Mouse (Mus musculus) stomach, embryonic 14.5 days (tissue): ENCODE measurements around the gene Zfp764. TPM values are rescaled to one million over a fixed set of nuclear protein-coding genes. Genes with fewer than 3 reads are reported as not detected.
"Not testable (repeated sequence)": the region's sequence is repeated elsewhere in the genome, so short reads cannot be mapped to it uniquely, and the experiment has no call there.

Experiments
- ATAC-seq: fragments of 200-750 bp; cut with Nextera tagmentation; 2 replicates; pipeline ENCODE4 v1.8.0; 2017; ENCODE audit warnings: low read depth, moderate TSS enrichment; ENCODE audit not compliant: insufficient number of reproducible peaks, insufficient read depth, low FRiP score
- H3K27ac ChIP-seq: fragments of 300-500 bp; sonication (generic); 2 replicates; pipeline ENCODE4 v1.5.1; 2014; ENCODE audit warnings: mild to moderate bottlenecking, low read length, moderate library complexity, mixed read lengths
- H3K27me3 ChIP-seq: fragments of 300-500 bp; sonication (generic); 2 replicates; pipeline ENCODE4 v1.6.1; 2014; ENCODE audit warnings: low read length, control low read depth, mixed read lengths; ENCODE audit not compliant: control insufficient read depth, insufficient read depth
- H3K36me3 ChIP-seq: fragments of 300-500 bp; sonication (generic); 2 replicates; pipeline ENCODE4 v1.6.1; 2014; ENCODE audit warnings: mild to moderate bottlenecking, control low read depth, low read length, moderate library complexity, mixed read lengths; ENCODE audit not compliant: control insufficient read depth, insufficient read depth
- H3K4me1 ChIP-seq: fragments of 300-500 bp; sonication (generic); 2 replicates; pipeline ENCODE4 v1.6.1; 2014; ENCODE audit warnings: low read length, control low read depth, mixed read lengths; ENCODE audit not compliant: control insufficient read depth, insufficient read depth
- H3K4me2 ChIP-seq: fragments of 300-500 bp; sonication (generic); replicated peaks from 2 replicates; pipeline ENCODE4 v1.6.1; 2014; ENCODE audit warnings: low read depth, low read length, control low read depth
- H3K4me3 ChIP-seq: fragments of 300-500 bp; sonication (generic); 2 replicates; pipeline ENCODE4 v1.5.1; 2014; ENCODE audit warnings: low read depth, low read length, control low read depth
- H3K9ac ChIP-seq: fragments of 300-500 bp; sonication (generic); replicated peaks from 2 replicates; pipeline ENCODE4 v1.6.1; 2014; ENCODE audit warnings: low read depth, mild to moderate bottlenecking, control low read depth, low read length, moderate library complexity, mixed read lengths
- H3K9me3 ChIP-seq: fragments of 300-500 bp; sonication (generic); 2 replicates; pipeline ENCODE4 v1.6.1; 2016; ENCODE audit warnings: low read depth, low read length, control low read depth; ENCODE audit not compliant: control insufficient read depth
- WGBS: fragments of 180-500 bp; shearing (Covaris S2); extraction: QIAGEN DNeasy Blood & Tissue Kit; methylation state at CpG from one replicate; pipeline ENCODE4 v1.1.7; 2014; 5-methylcytosine and 5-hydroxymethylcytosine counted together
- polyA plus RNA-seq: library from polyadenylated mRNA; unstranded; fragments of >200 nt; fragmentation: Nextera tagmentation; extraction: Ambion mirVana; gene quantifications from 2 replicates; pipeline ENCODE4 v1.2.1, GENCODE M21; 2014

Gene Zfp764
- polyA plus RNA-seq, 1 experiment from 2014 or later = 12.0 TPM

GRCm38 (mm10) chr7:127400355-127400754 is 6.3 kb downstream of the Zfp764 start:
- no peak overlapping the region for H3K4me2 ChIP-seq
- H3K36me3 ChIP-seq = no peaks in the 10 kb centered on the region
- no peak overlapping the region for H3K4me3 ChIP-seq
- no peaks in the 10 kb centered on the region for H3K4me1 ChIP-seq
- WGBS = 65% methylated on average over 3 of the region's 3 CpGs
- ATAC-seq = no peak
- no peak overlapping the region for H3K27ac ChIP-seq
- no peaks in the 10 kb centered on the region for H3K9me3 ChIP-seq
- no peak overlapping the region for H3K9ac ChIP-seq
- H3K27me3 ChIP-seq = no peaks in the 10 kb centered on the region

GRCm38 (mm10) chr7:127393944-127394333 is 12.7 kb downstream of the Zfp764 start:
- H3K27ac ChIP-seq = peak overlapping the region; percentile 59; the same call in 1 of the 2 replicates

GRCm38 (mm10) chr7:127393157-127393943 is 13.3 kb downstream of the Zfp764 start, which contains the start of gene E430018J23Rik:
TSS of gene E430018J23Rik (minus strand) at chr7:127393629.
- Histone ChIP-seq H3K4me3 (peak within 1 kb of the TSS; percentile 57), H3K27me3 (no peaks in the 10 kb centered on the region), H3K4me2 (peak within 1 kb of the TSS; percentile 48), H3K27ac (peak within 1 kb of the TSS; percentile 76), H3K9me3 (no peaks in the 10 kb centered on the region), H3K9ac (peak within 1 kb of the TSS; percentile 65), H3K36me3 (0 out of 2 replicates have a peak, but pooled peaks cover 6% of the 10 kb centered on the region), H3K4me1 (peaks cover 5% of the 10 kb centered on the region; the same call in 1 of the 2 replicates)
- under 1% methylated on average over 45 of the region's 45 CpGs for WGBS
- peak; percentile 96 for ATAC-seq

More at GRCm38 (mm10) chr7:127393944-127394333, 12.7 kb downstream of the Zfp764 start:
- no peak for ATAC-seq
- Histone ChIP-seq H3K4me3 (peak overlapping the region; percentile 57), H3K36me3 (0 out of 2 replicates have a peak, but pooled peaks cover 6% of the 10 kb centered on the region), H3K9me3 (no peaks in the 10 kb centered on the region), H3K27me3 (no peaks in the 10 kb centered on the region), H3K4me2 (peak overlapping the region; percentile 48), H3K9ac (no peak overlapping the region), H3K4me1 (peaks cover 5% of the 10 kb centered on the region; the same call in 1 of the 2 replicates)
- WGBS = 12% methylated on average over 7 of the region's 7 CpGs

GRCm38 (mm10) chr7:127392251-127392824 is 14.3 kb downstream of the Zfp764 start:
- 0 out of 2 replicates have a peak, but pooled peaks cover 6% of the 10 kb centered on the region for H3K36me3 ChIP-seq
- 0 out of 2 replicates have a peak overlapping the region, but pooled peaks have one; percentile 65 for H3K9ac ChIP-seq
- H3K9me3 ChIP-seq = no peaks in the 10 kb centered on the region
- no peak overlapping the region for H3K27ac ChIP-seq
- H3K4me1 ChIP-seq = peaks cover 5% of the 10 kb centered on the region; the same call in 1 of the 2 replicates
- 83% methylated on average over 8 of the region's 8 CpGs for WGBS
- H3K4me3 ChIP-seq = peak overlapping the region; percentile 57
- ATAC-seq = no peak
- peak overlapping the region; percentile 48 for H3K4me2 ChIP-seq
- H3K27me3 ChIP-seq = no peaks in the 10 kb centered on the region

GRCm38 (mm10) chr7:127391538-127391937 is 15.1 kb downstream of the Zfp764 start:
- H3K4me2 ChIP-seq = no peak overlapping the region
- no peaks in the 10 kb centered on the region for H3K9me3 ChIP-seq
- no peak overlapping the region for H3K27ac ChIP-seq
- H3K27me3 ChIP-seq = no peaks in the 10 kb centered on the region
- no peak for ATAC-seq
- 0 out of 2 replicates have a peak, but pooled peaks cover 6% of the 10 kb centered on the region for H3K36me3 ChIP-seq
- no peak overlapping the region for H3K4me3 ChIP-seq
- no peak overlapping the region for H3K9ac ChIP-seq
- 95% methylated on average over 16 of the region's 16 CpGs for WGBS
- peaks cover 5% of the 10 kb centered on the region; the same call in 1 of the 2 replicates for H3K4me1 ChIP-seq

DNA sequence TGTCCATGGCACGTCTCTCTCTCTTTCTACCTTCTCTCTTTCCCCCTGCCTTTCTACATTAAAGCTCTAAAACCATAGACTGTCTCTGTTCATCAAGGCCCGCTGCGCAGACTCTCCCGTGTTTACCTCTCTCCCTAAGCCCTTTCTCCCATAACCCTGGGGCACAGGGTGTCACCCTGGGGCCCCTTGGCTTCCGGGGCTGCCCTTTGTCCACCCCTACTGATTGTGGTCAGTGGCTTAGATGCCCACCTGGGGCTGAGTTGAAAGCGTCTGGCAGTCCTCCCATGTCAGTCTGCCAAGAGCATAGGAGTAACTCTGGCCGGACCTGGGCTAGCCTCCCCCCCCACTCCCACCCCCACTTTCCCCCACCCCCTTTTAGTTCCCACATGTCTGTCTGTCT is 16.3 kb downstream of the Zfp764 start:
- Histone ChIP-seq H3K9me3 (no peaks in the 10 kb centered on the region), H3K36me3 (0 out of 2 replicates have a peak, but pooled peaks cover 6% of the 10 kb centered on the region), H3K4me2 (no peak overlapping the region), H3K4me1 (peaks cover 5% of the 10 kb centered on the region; the same call in 1 of the 2 replicates), H3K9ac (no peak overlapping the region), H3K27ac (no peak overlapping the region), H3K27me3 (no peaks in the 10 kb centered on the region), H3K4me3 (no peak overlapping the region)
- no peak for ATAC-seq
- 79% methylated on average over 7 of the region's 7 CpGs for WGBS

DNA sequence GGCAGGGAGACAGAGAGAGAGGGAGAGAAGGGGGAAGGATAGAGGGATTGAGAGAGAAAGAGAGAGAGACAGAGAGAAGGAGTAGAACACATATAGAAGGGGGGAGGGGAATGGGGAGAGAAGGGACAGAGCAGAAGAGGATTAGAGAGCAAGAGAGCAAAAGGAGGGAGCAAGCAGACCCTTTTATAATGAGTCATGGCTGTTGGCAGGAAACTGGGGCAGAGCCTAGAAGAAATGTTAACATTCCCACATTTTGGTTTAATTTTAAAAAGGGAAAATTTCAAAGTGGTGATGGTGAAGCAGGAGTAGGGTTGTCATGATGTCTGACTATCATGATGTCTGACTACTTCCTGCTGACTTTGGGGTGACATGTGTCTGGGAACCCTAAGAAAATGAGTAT is 18.4 kb downstream of the Zfp764 start:
- not testable (repeated sequence) for H3K36me3 ChIP-seq, H3K27me3 ChIP-seq, H3K27ac ChIP-seq, H3K9me3 ChIP-seq, H3K4me1 ChIP-seq, H3K9ac ChIP-seq, H3K4me3 ChIP-seq, H3K4me2 ChIP-seq, ATAC-seq

DNA sequence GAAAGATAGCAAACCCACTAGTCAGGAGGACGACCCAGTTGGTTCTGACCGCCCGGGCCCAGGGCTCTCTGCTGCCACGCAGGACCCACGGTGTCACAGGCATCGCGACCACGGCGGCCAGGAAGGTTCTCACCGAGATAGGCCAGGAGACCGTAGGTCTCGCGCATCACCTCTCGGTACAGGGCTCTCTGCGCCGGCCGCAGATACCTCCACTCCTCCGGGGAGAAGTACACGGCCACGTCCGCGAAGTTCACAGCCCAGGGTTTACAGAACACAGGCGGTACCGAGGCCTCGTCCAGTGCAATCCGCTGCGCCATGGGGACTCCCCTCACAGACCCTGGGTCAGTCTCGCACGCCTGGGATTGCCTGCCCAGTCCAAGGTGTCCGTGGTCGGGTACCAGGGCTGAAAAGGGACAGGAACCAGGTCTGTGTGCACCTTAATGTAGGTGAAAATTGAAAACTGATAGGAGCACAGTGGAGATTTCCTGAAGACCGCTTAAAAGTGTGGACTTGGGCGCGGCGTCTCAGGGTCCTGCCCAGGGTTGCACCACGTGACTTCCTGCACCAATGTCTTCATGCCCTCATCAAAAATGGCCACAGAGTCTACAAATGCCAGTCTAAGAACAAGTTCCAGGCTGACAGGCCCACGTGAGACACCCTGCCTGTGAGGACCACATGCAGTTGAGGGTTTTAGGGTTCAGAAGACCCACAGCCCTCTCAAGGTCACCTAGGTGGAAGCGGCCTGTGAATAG is 19.8 kb downstream of the Zfp764 start, which contains the start of gene 9130019O22Rik:
Gene 9130019O22Rik (minus strand): TSS at position 526 of the 752 bp plus-strand sequence.
- Histone ChIP-seq H3K4me1 (no peaks in the 10 kb centered on the region), H3K4me2 (peak within 1 kb of the TSS; percentile 62), H3K4me3 (peak within 1 kb of the TSS; percentile 46), H3K36me3 (0 out of 2 replicates have a peak, but pooled peaks cover 5% of the 10 kb centered on the region), H3K9me3 (no peaks in the 10 kb centered on the region), H3K27ac (peak within 1 kb of the TSS; percentile 33; the same call in 1 of the 2 replicates), H3K27me3 (no peaks in the 10 kb centered on the region), H3K9ac (peak within 1 kb of the TSS; percentile 50)
- WGBS = 10% methylated on average over 38 of the region's 38 CpGs
- peak; percentile 89 for ATAC-seq
